Mouse (Mus musculus) heart, adult 2 months (tissue): ENCODE data around the gene Ssb.

ENCODE experiments used
- CTCF ChIP-seq: fragments of 200-600 bp; IDR thresholded peaks from 2 replicates; pipeline ENCODE4 v1.8.1; 2022; ENCODE audit warnings: antibody characterized with exemption, mild to moderate bottlenecking, moderate library complexity
- EP300 ChIP-seq: fragments of 200-500 bp; IDR thresholded peaks from 2 replicates; pipeline ENCODE4 v1.6.1; 2011; ENCODE audit warnings: low read depth, low read length, control low read depth; ENCODE audit not compliant: insufficient read depth
- POLR2A ChIP-seq: fragments of 200-500 bp; IDR thresholded peaks from 2 replicates; pipeline ENCODE4 v1.6.1; 2011; ENCODE audit warnings: mild to moderate bottlenecking, low read depth, low read length, control low read depth; ENCODE audit not compliant: insufficient read depth

GRCm38 (mm10) chr2:69825898-69826297, 35.5 kb upstream of the Ssb start:
- TF ChIP-seq CTCF (no peak), POLR2A (no peak), EP300 (no peak)
